ENCODE assay signal across 9 mouse cellular contexts in the genomic region with DNA sequence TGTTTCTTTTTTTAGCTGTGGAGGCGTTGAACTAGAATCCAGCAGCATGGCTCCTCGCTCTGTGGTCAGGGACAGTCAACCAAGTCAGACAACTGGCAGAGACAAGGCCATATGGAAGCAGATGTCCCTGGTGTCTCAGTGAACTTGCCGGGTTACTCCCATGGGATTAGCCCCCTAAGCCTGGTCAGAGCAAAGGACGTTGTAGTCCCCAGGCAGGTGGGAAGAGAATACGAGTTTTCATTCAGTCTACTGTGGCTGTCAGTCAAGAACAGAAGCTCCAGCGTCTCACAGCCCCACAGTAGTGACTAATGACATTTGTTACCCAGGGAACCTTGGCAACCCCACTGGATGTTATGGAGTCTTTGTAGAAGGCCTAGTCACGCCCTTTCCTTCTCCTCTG. TPM values are rescaled to one million over a fixed set of nuclear protein-coding genes. Genes with fewer than 3 reads are reported as not detected.
A peak's percentile ranks its signal among the peaks of the same experiment; 100 is the strongest.
DNase-seq lines count a peak whose midpoint lies in the region; ATAC-seq and TF ChIP-seq lines count a peak whose summit lies in the region.
"Had no signal": no experiment of that assay in that cellular context is flagged by ENCODE, and none has a peak within 500 bp of the region (broad histone marks: within the 10 kb centered on the region; RNA-seq: fewer than 3 reads in every experiment).

No protein-coding gene starts in this region.

- no peak for ATAC-seq in embryonic facial prominence, embryonic 11.5 days (replicated peaks; ENCODE audit: insufficient number of reproducible peaks, low FRiP score, low TSS enrichment, low read depth)
- ATAC-seq in forebrain, embryonic 13.5 days, result no peak
- no peak for ATAC-seq in midbrain, postnatal 0 days (ENCODE audit: low FRiP score)
- ATAC-seq in kidney, embryonic 14.5 days (ENCODE audit: low FRiP score, low TSS enrichment), result no peak

- H3K4me1 ChIP-seq in embryonic facial prominence, embryonic 11.5 days (ENCODE audit: control insufficient read depth, insufficient read depth, low read length), result peaks cover 12% of the 10 kb centered on the region
- H3K4me1 ChIP-seq in forebrain, embryonic 13.5 days, result peaks cover 98% of the 10 kb centered on the region
- H3K4me1 ChIP-seq in limb, embryonic 10.5 days, result peaks cover 49% of the 10 kb centered on the region
- peaks cover 32% of the 10 kb centered on the region for H3K4me1 ChIP-seq in midbrain, postnatal 0 days (ENCODE audit: insufficient read depth, low read length)
- no peaks in the 10 kb centered on the region for H3K4me1 ChIP-seq in kidney, embryonic 14.5 days (ENCODE audit: control insufficient read depth, insufficient read depth, low read length)

- 0 out of 2 replicates have a peak overlapping the region, but pooled peaks have one; percentile 41 for H3K27ac ChIP-seq in embryonic facial prominence, embryonic 11.5 days (replicated peaks; ENCODE audit: low read depth, low read length)
- H3K27ac ChIP-seq in forebrain, embryonic 13.5 days, result peak overlapping the region; percentile 99
- H3K27ac ChIP-seq in limb, embryonic 10.5 days, result peak overlapping the region; percentile 72
- H3K27ac ChIP-seq in midbrain, postnatal 0 days (ENCODE audit: low read depth, low read length), result no peak overlapping the region
- no peak overlapping the region for H3K27ac ChIP-seq in kidney, embryonic 14.5 days (ENCODE audit: low read depth, low read length)
- H3K27ac ChIP-seq in gastrocnemius, adult 2 months, result no peak overlapping the region
- H3K27ac ChIP-seq: kidney, postnatal 0 days had no signal

- TF ChIP-seq CTCF in midbrain, postnatal 0 days (IDR thresholded peaks at IDR 0.05), result no peak
- TF ChIP-seq CTCF in gastrocnemius, adult 2 months (IDR thresholded peaks at IDR 0.05), result no peak

- intact Hi-C loops in gastrocnemius, adult 2 months (cut with DNase I), result no loop called here

- H3K9me3 ChIP-seq in embryonic facial prominence, embryonic 11.5 days (replicated peaks; ENCODE audit: control insufficient read depth, low read length), result no peaks in the 10 kb centered on the region
- no peaks in the 10 kb centered on the region for H3K9me3 ChIP-seq in forebrain, embryonic 13.5 days (replicated peaks)
- H3K9me3 ChIP-seq in limb, embryonic 10.5 days (replicated peaks), result no peaks in the 10 kb centered on the region
- no peaks in the 10 kb centered on the region for H3K9me3 ChIP-seq in midbrain, postnatal 0 days (ENCODE audit: low read length)
- H3K9me3 ChIP-seq in kidney, embryonic 14.5 days (ENCODE audit: control insufficient read depth, low read length), result no peaks in the 10 kb centered on the region

- WGBS in embryonic facial prominence, embryonic 11.5 days, result 52% methylated on average over 7 of the region's 7 CpGs
- 33% methylated on average over 7 of the region's 7 CpGs for WGBS in forebrain, embryonic 13.5 days
- 57% methylated on average over 7 of the region's 7 CpGs for WGBS in limb, embryonic 10.5 days
- WGBS in midbrain, postnatal 0 days, result 31% methylated on average over 7 of the region's 7 CpGs
- 49% methylated on average over 7 of the region's 7 CpGs for WGBS in kidney, embryonic 14.5 days

- no peak overlapping the region for H3K4me2 ChIP-seq in embryonic facial prominence, embryonic 11.5 days (ENCODE audit: low read depth, low read length)
- peak overlapping the region; percentile 53 for H3K4me2 ChIP-seq in forebrain, embryonic 13.5 days
- H3K4me2 ChIP-seq in midbrain, postnatal 0 days (ENCODE audit: low read depth, low read length, poor library complexity, severe bottlenecking), result no peak overlapping the region
- H3K4me2 ChIP-seq in kidney, embryonic 14.5 days (replicated peaks; ENCODE audit: low read depth, low read length), result no peak overlapping the region

- DNase-seq in embryonic facial prominence, embryonic 11.5 days (ENCODE audit: low spot score), result no peak
- no peak for DNase-seq in limb, embryonic 10.5 days (ENCODE audit: low spot score)
- DNase-seq in midbrain, postnatal 0 days (ENCODE audit: low spot score), result no peak
- DNase-seq in adipocyte (ENCODE audit: low spot score), result no peak
- DNase-seq in gastrocnemius, adult 2 months, result no peak
- DNase-seq: cerebellum, postnatal 25 days had no signal

- H3K4me3 ChIP-seq in embryonic facial prominence, embryonic 11.5 days (ENCODE audit: low read depth, low read length), result no peak overlapping the region
- H3K4me3 ChIP-seq in forebrain, embryonic 13.5 days, result no peak overlapping the region
- H3K4me3 ChIP-seq in limb, embryonic 10.5 days, result peak overlapping the region; percentile 35; the same call in 1 of the 2 replicates
- H3K4me3 ChIP-seq in midbrain, postnatal 0 days (ENCODE audit: low read depth, low read length), result no peak overlapping the region
- H3K4me3 ChIP-seq in kidney, embryonic 14.5 days (ENCODE audit: low read length), result no peak overlapping the region
- H3K4me3 ChIP-seq in gastrocnemius, adult 2 months, result no peak overlapping the region

- peaks cover 6% of the 10 kb centered on the region; the same call in 1 of the 2 replicates for H3K27me3 ChIP-seq in embryonic facial prominence, embryonic 11.5 days (ENCODE audit: control insufficient read depth, insufficient read depth, low read length)
- H3K27me3 ChIP-seq in forebrain, embryonic 13.5 days, result peaks cover 2% of the 10 kb centered on the region; the same call in 1 of the 2 replicates
- H3K27me3 ChIP-seq in limb, embryonic 10.5 days (ENCODE audit: low read depth, poor library complexity, severe bottlenecking), result peaks cover 95% of the 10 kb centered on the region
- no peaks in the 10 kb centered on the region for H3K27me3 ChIP-seq in midbrain, postnatal 0 days (ENCODE audit: insufficient read depth, low read length)
- H3K27me3 ChIP-seq in kidney, embryonic 14.5 days (ENCODE audit: control insufficient read depth, insufficient read depth, low read length), result peaks cover 23% of the 10 kb centered on the region

- H3K36me3 ChIP-seq in embryonic facial prominence, embryonic 11.5 days (replicated peaks; ENCODE audit: control insufficient read depth, insufficient read depth, low read depth, low read length), result no peaks in the 10 kb centered on the region
- H3K36me3 ChIP-seq in forebrain, embryonic 13.5 days (ENCODE audit: poor library complexity, severe bottlenecking), result no peaks in the 10 kb centered on the region
- no peaks in the 10 kb centered on the region for H3K36me3 ChIP-seq in limb, embryonic 10.5 days
- H3K36me3 ChIP-seq in midbrain, postnatal 0 days (ENCODE audit: insufficient read depth, low read length), result no peaks in the 10 kb centered on the region
- no peaks in the 10 kb centered on the region for H3K36me3 ChIP-seq in kidney, embryonic 14.5 days (ENCODE audit: control insufficient read depth, insufficient read depth, low read length)

- 0 out of 2 replicates have a peak overlapping the region, but pooled peaks have one; percentile 2 for H3K9ac ChIP-seq in embryonic facial prominence, embryonic 11.5 days (replicated peaks; ENCODE audit: low read length)
- 0 out of 2 replicates have a peak overlapping the region, but pooled peaks have one; percentile 16 for H3K9ac ChIP-seq in forebrain, embryonic 13.5 days
- H3K9ac ChIP-seq in midbrain, postnatal 0 days (replicated peaks; ENCODE audit: low read length, poor library complexity, severe bottlenecking), result peak overlapping the region; percentile 33; the same call in 1 of the 2 replicates
- no peak overlapping the region for H3K9ac ChIP-seq in kidney, embryonic 14.5 days (ENCODE audit: low read depth, low read length)

RNA-seq across cellular contexts. Expression of gene Acsf3, which starts 28.8 kb away (rescaled TPM):
- 14.2 and 14.6 TPM in 2 replicates for polyA plus RNA-seq in embryonic facial prominence, embryonic 11.5 days (2014; fragmentation: Nextera tagmentation; extraction: Ambion mirVana)
- 15.4 and 17.4 TPM in 2 replicates for polyA plus RNA-seq in forebrain, embryonic 13.5 days (2015; fragmentation: Nextera tagmentation; extraction: Ambion mirVana)
- polyA plus RNA-seq in limb, embryonic 10.5 days (2016; fragmentation: Nextera tagmentation; extraction: Ambion mirVana), result 18.6 and 19.2 TPM in 2 replicates
- total RNA-seq in midbrain, postnatal 0 days (2014; rRNA removed), result 22.1 and 22.7 TPM in 2 replicates
- 18.8 and 18.9 TPM in 2 replicates for polyA plus RNA-seq in midbrain, postnatal 0 days (2015; fragmentation: Nextera tagmentation; extraction: Ambion mirVana)
- 16.1 and 20.2 TPM in 2 replicates for polyA plus RNA-seq in kidney, embryonic 14.5 days (2014; fragmentation: Nextera tagmentation; extraction: Ambion mirVana)
- 10 to 100 TPM; 11.1 to 16.4 TPM for total RNA-seq in gastrocnemius, adult 2 months (2021)

RNA-seq across cellular contexts. Expression of gene Cbfa2t3, which starts 47.5 kb away (rescaled TPM):
- 1.9 and 2.1 TPM in 2 replicates for polyA plus RNA-seq in embryonic facial prominence, embryonic 11.5 days (2014; fragmentation: Nextera tagmentation; extraction: Ambion mirVana)
- polyA plus RNA-seq in forebrain, embryonic 13.5 days (2015; fragmentation: Nextera tagmentation; extraction: Ambion mirVana), result 12.4 and 13.9 TPM in 2 replicates
- 2.0 and 2.8 TPM in 2 replicates for polyA plus RNA-seq in limb, embryonic 10.5 days (2016; fragmentation: Nextera tagmentation; extraction: Ambion mirVana)
- total RNA-seq in midbrain, postnatal 0 days (2014; rRNA removed), result 11.1 and 11.8 TPM in 2 replicates
- polyA plus RNA-seq in midbrain, postnatal 0 days (2015; fragmentation: Nextera tagmentation; extraction: Ambion mirVana), result 13.3 and 15.9 TPM in 2 replicates
- 3.6 and 3.7 TPM in 2 replicates for polyA plus RNA-seq in kidney, embryonic 14.5 days (2014; fragmentation: Nextera tagmentation; extraction: Ambion mirVana)
- total RNA-seq in gastrocnemius, adult 2 months (2021), result 10 to 100 TPM; 18.8 to 23.4 TPM

Comparison
In these comparisons a context has a peak if more than half of its experiments do, and no peak if none do; other contexts are left out.
1. H3K27ac ChIP-seq: peak in embryonic facial prominence, embryonic 11.5 days (single experiment), forebrain, embryonic 13.5 days (single experiment) and limb, embryonic 10.5 days (single experiment); none in midbrain, postnatal 0 days (single experiment), kidney, embryonic 14.5 days (single experiment) and gastrocnemius, adult 2 months (single experiment).